Mouse (Mus musculus) kidney, adult 2 months (tissue): ENCODE results near the gene Mfsd7a.

Experiments
- CTCF ChIP-seq: fragments of 200-500 bp; conservative IDR thresholded peaks from 2 replicates; pipeline ENCODE4 v1.5.1; 2011; ENCODE audit warnings: low read depth, mild to moderate bottlenecking, control low read depth, low read length, moderate library complexity, mixed read lengths; ENCODE audit not compliant: insufficient read depth, insufficient read length
- POLR2A ChIP-seq: fragments of 200-500 bp; IDR thresholded peaks from one replicate; pipeline ENCODE4 v1.6.1; 2011; ENCODE audit warnings: low read depth, low read length, control low read depth

GRCm38 (mm10) chr5:108462446-108462845 is 13.8 kb upstream of the Mfsd7a start:
- TF ChIP-seq CTCF (no peak), POLR2A (no peak)
